Mouse (Mus musculus): ENCODE measurements at regions not wholly inside any gene's neighbourhood (a gene's known extent, or its start where the extent isn't known, plus 50 kb on each side); places are given as distances from the start of the nearest gene placed in this dataset.
A peak's percentile ranks its signal among the peaks of the same experiment; 100 is the strongest.

DNA sequence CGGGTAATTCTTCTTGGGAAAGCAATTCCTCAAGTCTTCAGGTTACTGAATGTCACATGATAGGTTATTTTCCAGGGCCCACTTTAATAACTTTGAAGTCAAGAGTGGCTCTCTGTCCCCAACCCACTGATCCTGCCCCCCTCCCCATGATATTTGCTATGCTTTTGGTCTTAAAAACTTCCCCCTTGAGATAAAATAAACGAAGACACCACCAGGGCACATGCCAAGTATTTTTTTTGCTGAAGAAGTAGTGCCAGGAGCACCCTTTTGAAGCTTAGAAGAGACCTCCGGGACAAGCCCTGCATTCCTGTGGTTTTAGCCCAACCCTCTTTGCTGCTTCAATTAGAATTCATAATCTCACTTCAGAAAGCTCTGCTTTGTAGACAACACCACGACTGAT lies 78.8 kb upstream of the Ctsc start:
- H3K4me2 ChIP-seq (ENCODE audit: insufficient read depth, low read depth, poor library complexity, severe bottlenecking), result no peak overlapping the region
- DNase-seq (ENCODE audit: extremely low read depth), result no peak
- in situ Hi-C loops (cut with MboI; ENCODE audit: low pct_ligation_motif_present, low pct_unique_long_range_greater_than_20kb, low sequenced_read_pairs), result no loop called here

GRCm38 (mm10) chr7:88199929-88200538 lies 77.9 kb upstream of the Ctsc start:
- Histone ChIP-seq H3K79me2 (replicated peaks; ENCODE audit: control insufficient read depth, extremely low read depth, insufficient read depth, poor library complexity, severe bottlenecking) (no peaks in the 10 kb centered on the region), H3K9ac (ENCODE audit: insufficient read depth, low read depth) (no peak overlapping the region), H3K27ac (ENCODE audit: insufficient read depth, low read depth) (no peak overlapping the region), H3K27me3 (replicated peaks) (no peaks in the 10 kb centered on the region), H3K9me3 (replicated peaks; ENCODE audit: low read length) (no peaks in the 10 kb centered on the region), H3K4me3 (replicated peaks in 1 of 3; ENCODE audit: low read depth in 2 of 3, low read length in 2 of 3, poor library complexity in 1 of 3) (no peak overlapping the region), H3K4me1 (ENCODE audit: control insufficient read depth in 1 of 2, insufficient read depth in 2 of 2) (peaks cover 4 to 45% of the 10 kb centered on the region in 2 experiments; a peak in 3 of 4 replicates), H3K36me3 (replicated peaks in 1 of 2; ENCODE audit: control insufficient read depth in 1 of 2, insufficient read depth in 1 of 2, low read length in 1 of 2) (no peaks in the 10 kb centered on the region), H3K4me2 (ENCODE audit: insufficient read depth, low read depth, poor library complexity, severe bottlenecking) (no peak overlapping the region)
- dilution Hi-C loops (cut with MboI; ENCODE audit: extremely low pct_ligation_motif_present, extremely low pct_unique_long_range_greater_than_20kb, low sequenced_read_pairs) (no loop called here), in situ Hi-C loops (cut with MboI; ENCODE audit: low pct_ligation_motif_present, low pct_unique_long_range_greater_than_20kb, low sequenced_read_pairs) (no loop called here)
- TF ChIP-seq ETS1 (conservative IDR thresholded peaks at IDR 0.05; ENCODE audit: low read depth, low read length) (peak; percentile 47), IRF4 (IDR thresholded peaks at IDR 0.05; ENCODE audit: low read depth, low read length) (0 out of 2 replicates have a peak, but pooled peaks have one; percentile 24), ZMIZ1 (IDR thresholded peaks at IDR 0.05; ENCODE audit: low read depth, low read length) (no peak), ZKSCAN1 (IDR thresholded peaks at IDR 0.05; ENCODE audit: borderline replicate concordance, low read depth, low read length) (no peak), CHD2 (IDR thresholded peaks at IDR 0.05; ENCODE audit: low read length) (no peak), EP300 (IDR thresholded peaks at IDR 0.05; ENCODE audit: low read length) (peak; percentile 48), MAX (IDR thresholded peaks at IDR 0.05; ENCODE audit: low read length) (peak; percentile 40), SMC3 (IDR thresholded peaks at IDR 0.05; ENCODE audit: low read depth, low read length) (no peak), RCOR1 (conservative IDR thresholded peaks at IDR 0.05; ENCODE audit: low read depth, low read length) (no peak), NELFE (IDR thresholded peaks at IDR 0.05; ENCODE audit: low read depth, low read length) (no peak), JUN (IDR thresholded peaks at IDR 0.05; ENCODE audit: insufficient read depth, low read depth, low read length) (no peak)
- DNase-seq (ENCODE audit: extremely low read depth), result peak; percentile 49

More for the DNA sequence above, 78.8 kb upstream of the Ctsc start:
- dilution Hi-C loops (cut with MboI; ENCODE audit: extremely low pct_ligation_motif_present, extremely low pct_unique_long_range_greater_than_20kb, low sequenced_read_pairs), result no loop called here
- Histone ChIP-seq H3K4me1 (ENCODE audit: control insufficient read depth in 1 of 2, insufficient read depth in 2 of 2) (peaks cover 4 to 45% of the 10 kb centered on the region in 2 experiments; a peak in 3 of 4 replicates), H3K9ac (ENCODE audit: insufficient read depth, low read depth) (no peak overlapping the region), H3K9me3 (replicated peaks; ENCODE audit: low read length) (no peaks in the 10 kb centered on the region), H3K4me3 (replicated peaks in 1 of 3; ENCODE audit: low read depth in 2 of 3, low read length in 2 of 3, poor library complexity in 1 of 3) (no peak overlapping the region), H3K27ac (ENCODE audit: insufficient read depth, low read depth) (no peak overlapping the region), H3K36me3 (replicated peaks in 1 of 2; ENCODE audit: control insufficient read depth in 1 of 2, insufficient read depth in 1 of 2, low read length in 1 of 2) (no peaks in the 10 kb centered on the region), H3K27me3 (replicated peaks) (no peaks in the 10 kb centered on the region), H3K79me2 (replicated peaks; ENCODE audit: control insufficient read depth, extremely low read depth, insufficient read depth, poor library complexity, severe bottlenecking) (no peaks in the 10 kb centered on the region)
- TF ChIP-seq MYC (IDR thresholded peaks at IDR 0.05; ENCODE audit: low read depth, low read length), result no peak
- TF ChIP-seq EP300 (IDR thresholded peaks at IDR 0.05; ENCODE audit: low read length), result no peak
- no peak for TF ChIP-seq CHD2 (IDR thresholded peaks at IDR 0.05; ENCODE audit: low read length)
- TF ChIP-seq CHD1 (IDR thresholded peaks at IDR 0.05; ENCODE audit: low read depth, low read length), result no peak
- TF ChIP-seq SIN3A (IDR thresholded peaks at IDR 0.05; ENCODE audit: low read length), result no peak
- TF ChIP-seq ZMIZ1 (IDR thresholded peaks at IDR 0.05; ENCODE audit: low read depth, low read length), result no peak
- no peak for TF ChIP-seq PAX5 (IDR thresholded peaks at IDR 0.05; ENCODE audit: low read length)
- TF ChIP-seq GABPA (IDR thresholded peaks at IDR 0.05; ENCODE audit: insufficient replicate concordance, low read depth, low read length), result no peak
- TF ChIP-seq NRF1 (IDR thresholded peaks at IDR 0.05; ENCODE audit: low read depth, low read length), result no peak
- no peak for TF ChIP-seq MXI1 (IDR thresholded peaks at IDR 0.05; ENCODE audit: low read depth, low read length)
- TF ChIP-seq MEF2A (IDR thresholded peaks at IDR 0.05; ENCODE audit: borderline replicate concordance, low read depth, low read length), result no peak
- no peak for TF ChIP-seq ZC3H11A (IDR thresholded peaks at IDR 0.05; ENCODE audit: low read depth, low read length)
- TF ChIP-seq ZKSCAN1 (IDR thresholded peaks at IDR 0.05; ENCODE audit: borderline replicate concordance, low read depth, low read length), result no peak
- no peak for TF ChIP-seq MAFK (IDR thresholded peaks at IDR 0.05; ENCODE audit: insufficient replicate concordance, low read length)
- TF ChIP-seq IRF4 (IDR thresholded peaks at IDR 0.05; ENCODE audit: low read depth, low read length), result no peak
- no peak for TF ChIP-seq E2F4 (IDR thresholded peaks at IDR 0.05; ENCODE audit: insufficient replicate concordance, low read depth, low read length)
- TF ChIP-seq HCFC1 (IDR thresholded peaks at IDR 0.05; ENCODE audit: low read depth, low read length), result no peak
- no peak for TF ChIP-seq JUN (IDR thresholded peaks at IDR 0.05; ENCODE audit: insufficient read depth, low read depth, low read length)
- no peak for TF ChIP-seq POLR2AphosphoS2 (IDR thresholded peaks at IDR 0.05; ENCODE audit: low read depth, low read length)
- TF ChIP-seq SMC3 (IDR thresholded peaks at IDR 0.05; ENCODE audit: low read depth, low read length), result no peak
